Mouse (Mus musculus) C2C12 (cell line): ENCODE measurements around the gene Itprip.

Source experiments
- CTCF ChIP-seq: IDR thresholded peaks from one replicate; pipeline ENCODE4 v1.5.1; 2011; ENCODE audit not compliant: control insufficient read depth, insufficient read depth, insufficient read length
- FOSL1 ChIP-seq: IDR thresholded peaks from one replicate; pipeline ENCODE4 v1.8.0; 2011; ENCODE audit warnings: mild to moderate bottlenecking, low read length; ENCODE audit not compliant: poor library complexity, insufficient read depth, severe bottlenecking
- USF1 ChIP-seq: IDR thresholded peaks from one replicate; pipeline ENCODE4 v1.6.1; 2011; ENCODE audit warnings: low read depth, mild to moderate bottlenecking, control low read depth, moderate library complexity

GRCm38 (mm10) chr19:47884296-47885085 lies 34.6 kb downstream of the Itprip start:
- TF ChIP-seq CTCF, result no peak
- TF ChIP-seq FOSL1, result no peak
- no peak for TF ChIP-seq USF1
